In genomic region chr17:78374756-78375155, GRCm38 (mm10) we compare ENCODE assay signal across 28 mouse cellular contexts. TPM values are rescaled to one million over a fixed set of nuclear protein-coding genes. Genes with fewer than 3 reads are reported as not detected.
A peak's percentile ranks its signal among the peaks of the same experiment; 100 is the strongest.
DNase-seq lines count a peak whose midpoint lies in the region; ATAC-seq lines count a peak whose summit lies in the region.
"Had no signal": no experiment of that assay in that cellular context is flagged by ENCODE, and none has a peak within 500 bp of the region (broad histone marks: within the 10 kb centered on the region; RNA-seq: fewer than 3 reads in every experiment).

No protein-coding gene starts in this region.

- no peak overlapping the region for H3K9ac ChIP-seq in hindbrain, embryonic 14.5 days
- no peak overlapping the region for H3K9ac ChIP-seq in midbrain, embryonic 14.5 days (replicated peaks; ENCODE audit: low read length)
- H3K9ac ChIP-seq: embryonic facial prominence, embryonic 12.5 days; forebrain, postnatal 0 days; hindbrain, embryonic 15.5 days; kidney, embryonic 15.5 days; neural tube, embryonic 15.5 days had no signal

- WGBS in hindbrain, embryonic 10.5 days, result 33% methylated on average over 10 of the region's 10 CpGs
- WGBS in hindbrain, embryonic 14.5 days, result 35% methylated on average over 10 of the region's 10 CpGs
- WGBS in midbrain, embryonic 10.5 days, result 36% methylated on average over 10 of the region's 10 CpGs
- WGBS in midbrain, embryonic 14.5 days, result 36% methylated on average over 10 of the region's 10 CpGs

- no peak overlapping the region for H3K4me3 ChIP-seq in hindbrain, embryonic 10.5 days
- no peak overlapping the region for H3K4me3 ChIP-seq in hindbrain, embryonic 14.5 days (replicated peaks; ENCODE audit: low read length)
- no peak overlapping the region for H3K4me3 ChIP-seq in midbrain, embryonic 10.5 days
- no peak overlapping the region for H3K4me3 ChIP-seq in midbrain, embryonic 14.5 days (replicated peaks; ENCODE audit: low read depth, low read length)
- H3K4me3 ChIP-seq: embryonic facial prominence, embryonic 12.5 days; hindbrain, embryonic 15.5 days; kidney, embryonic 15.5 days; neural tube, embryonic 15.5 days had no signal

- H3K9me3 ChIP-seq in hindbrain, embryonic 10.5 days, result no peaks in the 10 kb centered on the region
- H3K9me3 ChIP-seq in hindbrain, embryonic 14.5 days (ENCODE audit: control insufficient read depth, low read length), result no peaks in the 10 kb centered on the region
- H3K9me3 ChIP-seq in midbrain, embryonic 10.5 days (replicated peaks), result no peaks in the 10 kb centered on the region
- no peaks in the 10 kb centered on the region for H3K9me3 ChIP-seq in midbrain, embryonic 14.5 days (ENCODE audit: control insufficient read depth, low read length)
- H3K9me3 ChIP-seq: embryonic facial prominence, embryonic 12.5 days; hindbrain, embryonic 15.5 days; kidney, embryonic 15.5 days; neural tube, embryonic 15.5 days had no signal

- H3K27me3 ChIP-seq in hindbrain, embryonic 10.5 days (ENCODE audit: insufficient read depth, poor library complexity, severe bottlenecking), result no peaks in the 10 kb centered on the region
- H3K27me3 ChIP-seq in hindbrain, embryonic 14.5 days (ENCODE audit: control insufficient read depth, insufficient read depth, low read length), result no peaks in the 10 kb centered on the region
- H3K27me3 ChIP-seq in midbrain, embryonic 10.5 days (ENCODE audit: low read depth, poor library complexity, severe bottlenecking), result no peaks in the 10 kb centered on the region
- H3K27me3 ChIP-seq in midbrain, embryonic 14.5 days (ENCODE audit: control insufficient read depth, insufficient read depth, low read length), result no peaks in the 10 kb centered on the region
- H3K27me3 ChIP-seq: embryonic facial prominence, embryonic 12.5 days; hindbrain, embryonic 15.5 days; kidney, embryonic 15.5 days; neural tube, embryonic 15.5 days; Patski had no signal

- peaks cover 20% of the 10 kb centered on the region for H3K4me1 ChIP-seq in hindbrain, embryonic 10.5 days (replicated peaks)
- no peaks in the 10 kb centered on the region for H3K4me1 ChIP-seq in hindbrain, embryonic 14.5 days (replicated peaks; ENCODE audit: control insufficient read depth, insufficient read depth, low read length)
- H3K4me1 ChIP-seq in midbrain, embryonic 10.5 days, result peaks cover 8% of the 10 kb centered on the region
- no peaks in the 10 kb centered on the region for H3K4me1 ChIP-seq in midbrain, embryonic 14.5 days (ENCODE audit: control insufficient read depth, insufficient read depth, low read length)
- H3K4me1 ChIP-seq: embryonic facial prominence, embryonic 12.5 days; hindbrain, embryonic 15.5 days; neural tube, embryonic 15.5 days had no signal

- ATAC-seq in hindbrain, embryonic 14.5 days (ENCODE audit: low FRiP score), result no peak
- no peak for ATAC-seq in midbrain, embryonic 14.5 days (ENCODE audit: low FRiP score, low TSS enrichment)
- no peak for ATAC-seq in cerebellum, adult (ENCODE audit: insufficient number of reproducible peaks, low FRiP score, low TSS enrichment)
- ATAC-seq: CD4-positive, CD25-positive, alpha-beta regulatory T cell, adult 4 months; forebrain, postnatal 0 days; intestine, embryonic 16.5 days; lung, postnatal 0 days had no signal

- peak overlapping the region; percentile 70; the same call in 1 of the 2 replicates for H3K27ac ChIP-seq in hindbrain, embryonic 10.5 days
- H3K27ac ChIP-seq in hindbrain, embryonic 14.5 days, result no peak overlapping the region
- H3K27ac ChIP-seq in midbrain, embryonic 10.5 days (replicated peaks), result peak overlapping the region; percentile 49; the same call in 1 of the 2 replicates
- H3K27ac ChIP-seq in midbrain, embryonic 14.5 days (replicated peaks; ENCODE audit: low read depth, low read length), result no peak overlapping the region
- H3K27ac ChIP-seq: embryonic facial prominence, embryonic 12.5 days; hindbrain, embryonic 15.5 days; kidney, embryonic 15.5 days; neural tube, embryonic 15.5 days had no signal

- H3K36me3 ChIP-seq in hindbrain, embryonic 10.5 days, result peaks cover 60% of the 10 kb centered on the region
- H3K36me3 ChIP-seq in hindbrain, embryonic 14.5 days (replicated peaks; ENCODE audit: control insufficient read depth, insufficient read depth), result peaks cover 55% of the 10 kb centered on the region
- peaks cover 58% of the 10 kb centered on the region for H3K36me3 ChIP-seq in midbrain, embryonic 10.5 days
- peaks cover 19% of the 10 kb centered on the region for H3K36me3 ChIP-seq in midbrain, embryonic 14.5 days (ENCODE audit: control insufficient read depth, insufficient read depth, low read length)

- DNase-seq in heart, adult 11 months, result peak; percentile 76
- DNase-seq in heart, postnatal 14 days, result no peak
- DNase-seq in hindbrain, embryonic 10.5 days (ENCODE audit: low spot score), result peak; percentile 41
- DNase-seq in hindbrain, embryonic 14.5 days (ENCODE audit: low spot score), result no peak
- DNase-seq in midbrain, embryonic 10.5 days (ENCODE audit: low spot score), result peak; percentile 39
- DNase-seq in midbrain, embryonic 14.5 days, result no peak
- DNase-seq in thymus, postnatal 14 days, result no peak
- DNase-seq: adrenal gland, postnatal 36 days; cerebellum, adult 2 months; cerebellum, postnatal 36 days; forebrain, postnatal 0 days; gastrocnemius, postnatal 25 days; layer of hippocampus, adult 9-11 months; liver; right cerebral cortex, adult 18-20 months; right cerebral cortex, postnatal 4 days; thymus, postnatal 36 days had no signal

- intact Hi-C loops in heart, postnatal 14 days (cut with DNase I), result loop anchor here (5.0 kb wide), 1 partner anchor 43 kb away; the partner anchor contains the start of gene Fez2

- H3K4me2 ChIP-seq in hindbrain, embryonic 14.5 days (replicated peaks), result no peak overlapping the region
- no peak overlapping the region for H3K4me2 ChIP-seq in midbrain, embryonic 14.5 days (ENCODE audit: low read length)
- H3K4me2 ChIP-seq: embryonic facial prominence, embryonic 12.5 days; heart, embryonic 11.5 days; hindbrain, embryonic 15.5 days; kidney, embryonic 15.5 days; midbrain, embryonic 11.5 days; neural tube, embryonic 15.5 days had no signal

RNA-seq across cellular contexts. Expression of gene Fez2, which starts 43.2 kb away (rescaled TPM):
- 10 to 100 TPM; 76.4 to 83.3 TPM for total RNA-seq in heart, postnatal 14 days (2021)
- polyA plus RNA-seq in hindbrain, embryonic 10.5 days (2016; fragmentation: Nextera tagmentation; extraction: Ambion mirVana), result 37.9 and 51.1 TPM in 2 replicates
- 59.7 and 69.0 TPM in 2 replicates for polyA plus RNA-seq in hindbrain, embryonic 14.5 days (2014; fragmentation: Nextera tagmentation; extraction: Ambion mirVana)
- polyA plus RNA-seq in midbrain, embryonic 10.5 days (2016; fragmentation: Nextera tagmentation; extraction: Ambion mirVana), result 43.5 and 50.3 TPM in 2 replicates
- polyA plus RNA-seq in midbrain, embryonic 14.5 days (2014; fragmentation: Nextera tagmentation; extraction: Ambion mirVana), result 44.5 and 51.0 TPM in 2 replicates

Comparison
In these comparisons a context has a peak if more than half of its experiments do, and no peak if none do; other contexts are left out.
1. DNase-seq: peak in heart, adult 11 months (single experiment), hindbrain, embryonic 10.5 days (single experiment) and midbrain, embryonic 10.5 days (single experiment); none in heart, postnatal 14 days (0 of 2), hindbrain, embryonic 14.5 days (single experiment), midbrain, embryonic 14.5 days (single experiment) and thymus, postnatal 14 days (single experiment).
2. H3K27ac ChIP-seq: peak in hindbrain, embryonic 10.5 days (single experiment) and midbrain, embryonic 10.5 days (single experiment); none in hindbrain, embryonic 14.5 days (single experiment) and midbrain, embryonic 14.5 days (single experiment).